ENCODE assay signal across 8 mouse cellular contexts in genomic region chr5:136987138-136987933, GRCm38 (mm10). TPM values are rescaled to one million over a fixed set of nuclear protein-coding genes. Genes with fewer than 3 reads are reported as not detected.
DNase-seq lines count a peak whose midpoint lies in the region; ATAC-seq lines count a peak whose summit lies in the region.

No protein-coding gene starts in this region.

- peak; percentile 83 for DNase-seq in gastrocnemius, adult 18-20 months (ENCODE audit: low spot score)
- DNase-seq in left cerebral cortex, adult 18-20 months (ENCODE audit: low spot score in 2 of 2): peak; percentile 65 to 74
- peak; percentile 83 to 89 for DNase-seq in lung, postnatal 4 days
- peak; percentile 84 to 88 for DNase-seq in right cerebral cortex, postnatal 10 days (ENCODE audit: low spot score in 2 of 2)
- peak; percentile 76 to 79 for DNase-seq in urinary bladder, postnatal 36 days (ENCODE audit: low spot score in 2 of 2)

- H3K4me1 ChIP-seq in hindbrain, embryonic 16.5 days (ENCODE audit: control insufficient read depth, insufficient read depth, low read depth, low read length): peaks cover 15% of the 10 kb centered on the region

- ATAC-seq in activated CD4-positive, CD25-positive, alpha-beta regulatory T cell, adult 4 months: peak; percentile 22
- ATAC-seq in common myeloid progenitor, adult 5-6 weeks (replicated peaks; ENCODE audit: low read depth, poor library complexity, severe bottlenecking): peak; percentile 30
- peak; percentile 65 for ATAC-seq in hindbrain, embryonic 16.5 days

- H3K27ac ChIP-seq in hindbrain, embryonic 16.5 days (ENCODE audit: low read depth, low read length): peak overlapping the region; percentile 86

- H3K36me3 ChIP-seq in hindbrain, embryonic 16.5 days (ENCODE audit: control insufficient read depth, insufficient read depth, low read length): peaks cover 30% of the 10 kb centered on the region

- no peaks in the 10 kb centered on the region for H3K9me3 ChIP-seq in hindbrain, embryonic 16.5 days (ENCODE audit: control insufficient read depth, low read length)

- WGBS in hindbrain, embryonic 16.5 days: under 1% methylated on average over 66 of the region's 67 CpGs

- H3K4me2 ChIP-seq in hindbrain, embryonic 16.5 days (ENCODE audit: low read length): peak overlapping the region; percentile 62

- no peaks in the 10 kb centered on the region for H3K27me3 ChIP-seq in hindbrain, embryonic 16.5 days (replicated peaks; ENCODE audit: control insufficient read depth, insufficient read depth, low read length)

- H3K4me3 ChIP-seq in hindbrain, embryonic 16.5 days (ENCODE audit: low read length): peak overlapping the region; percentile 59

- H3K9ac ChIP-seq in hindbrain, embryonic 16.5 days (ENCODE audit: low read depth, low read length): peak overlapping the region; percentile 79

RNA-seq across cellular contexts. Expression of gene Znhit1, which starts 0.5 kb away (rescaled TPM):
- 10 to 100 TPM; 56.5 to 66.5 TPM for polyA plus RNA-seq in activated CD4-positive, CD25-positive, alpha-beta regulatory T cell, adult 4 months (2017; shearing (Covaris generic))
- 28.2 and 32.1 TPM in 2 replicates for total RNA-seq in common myeloid progenitor, adult 5-6 weeks (2017)
- 10 to 100 TPM; 73.3 to 76.9 TPM for total RNA-seq in gastrocnemius, adult 18-20 months (2021)
- polyA plus RNA-seq in hindbrain, embryonic 16.5 days (2015; fragmentation: Nextera tagmentation; extraction: Ambion mirVana): 144 and 156 TPM in 2 replicates
- total RNA-seq in left cerebral cortex, adult 18-20 months (2021): 100 to 1,000 TPM in 1 of 2 experiments, 10 to 100 TPM in 1; 96.6 to 107 TPM

RNA-seq across cellular contexts. Expression of gene Plod3, which starts 0.5 kb away (rescaled TPM):
- polyA plus RNA-seq in activated CD4-positive, CD25-positive, alpha-beta regulatory T cell, adult 4 months (2017; shearing (Covaris generic)): 1 to 10 TPM; 2.6 to 6.0 TPM
- total RNA-seq in common myeloid progenitor, adult 5-6 weeks (2017): 35.1 and 57.3 TPM in 2 replicates
- 10 to 100 TPM; 16.8 to 19.7 TPM for total RNA-seq in gastrocnemius, adult 18-20 months (2021)
- polyA plus RNA-seq in hindbrain, embryonic 16.5 days (2015; fragmentation: Nextera tagmentation; extraction: Ambion mirVana): 36.3 and 39.7 TPM in 2 replicates
- total RNA-seq in left cerebral cortex, adult 18-20 months (2021): 10 to 100 TPM; 32.2 to 32.8 TPM

RNA-seq across cellular contexts. Expression of gene Cldn15, which starts 20.9 kb away (rescaled TPM):
- polyA plus RNA-seq in activated CD4-positive, CD25-positive, alpha-beta regulatory T cell, adult 4 months (2017; shearing (Covaris generic)): not detected
- total RNA-seq in common myeloid progenitor, adult 5-6 weeks (2017): 1.3 and 1.8 TPM in 2 replicates
- 1 to 10 TPM; 1.6 TPM for total RNA-seq in gastrocnemius, adult 18-20 months (2021)
- polyA plus RNA-seq in hindbrain, embryonic 16.5 days (2015; fragmentation: Nextera tagmentation; extraction: Ambion mirVana): 0.16 and 0.30 TPM in 2 replicates
- not detected for total RNA-seq in left cerebral cortex, adult 18-20 months (2021)

RNA-seq across cellular contexts. Expression of gene Fis1, which starts 34.3 kb away (rescaled TPM):
- polyA plus RNA-seq in activated CD4-positive, CD25-positive, alpha-beta regulatory T cell, adult 4 months (2017; shearing (Covaris generic)): 100 to 1,000 TPM; 446 to 499 TPM
- 101 and 120 TPM in 2 replicates for total RNA-seq in common myeloid progenitor, adult 5-6 weeks (2017)
- 100 to 1,000 TPM; 173 to 186 TPM for total RNA-seq in gastrocnemius, adult 18-20 months (2021)
- polyA plus RNA-seq in hindbrain, embryonic 16.5 days (2015; fragmentation: Nextera tagmentation; extraction: Ambion mirVana): 370 and 382 TPM in 2 replicates
- total RNA-seq in left cerebral cortex, adult 18-20 months (2021): 100 to 1,000 TPM; 281 to 287 TPM

RNA-seq across cellular contexts. Expression of gene Vgf, which starts 38.9 kb away (rescaled TPM):
- polyA plus RNA-seq in activated CD4-positive, CD25-positive, alpha-beta regulatory T cell, adult 4 months (2017; shearing (Covaris generic)): not detected
- not detected in 2 replicates for total RNA-seq in common myeloid progenitor, adult 5-6 weeks (2017)
- total RNA-seq in gastrocnemius, adult 18-20 months (2021): not detected
- polyA plus RNA-seq in hindbrain, embryonic 16.5 days (2015; fragmentation: Nextera tagmentation; extraction: Ambion mirVana): 14.1 and 17.0 TPM in 2 replicates
- total RNA-seq in left cerebral cortex, adult 18-20 months (2021): 100 to 1,000 TPM; 390 to 400 TPM

Comparison
In these comparisons a context has a peak if more than half of its experiments do, and no peak if none do; other contexts are left out.
1. Peak in every context shown above with its lines: DNase-seq, ATAC-seq, H3K4me3 ChIP-seq and H3K27ac ChIP-seq.